Mouse (Mus musculus): ENCODE measurements around the gene Rel. TPM values are rescaled to one million over a fixed set of nuclear protein-coding genes. Genes with fewer than 3 reads are reported as not detected.
"Not testable (repeated sequence)": the region's sequence is repeated elsewhere in the genome, so short reads cannot be mapped to it uniquely, and the experiment has no call there.

Gene Rel
- polyA plus RNA-seq, 1 experiment from 2014 or later = 0.27 TPM

- WGBS = 88% methylated on average over 3 of the region's 3 CpGs
- no peak overlapping the region for H3K9ac ChIP-seq (replicated peaks; ENCODE audit: low read depth, low read length)
- no peaks in the 10 kb centered on the region for H3K9me3 ChIP-seq (ENCODE audit: control insufficient read depth, low read length)
- no peak overlapping the region for H3K4me3 ChIP-seq (replicated peaks; ENCODE audit: low read length)
- H3K4me2 ChIP-seq (ENCODE audit: low read length) = no peak overlapping the region
- H3K27ac ChIP-seq (ENCODE audit: low read length) = no peak overlapping the region
- ATAC-seq = no peak
- no peaks in the 10 kb centered on the region for H3K4me1 ChIP-seq (replicated peaks; ENCODE audit: control insufficient read depth, insufficient read depth, low read length)
- no peaks in the 10 kb centered on the region for H3K36me3 ChIP-seq (ENCODE audit: control insufficient read depth, insufficient read depth)
- H3K27me3 ChIP-seq (replicated peaks; ENCODE audit: control insufficient read depth, insufficient read depth, low read length) = no peaks in the 10 kb centered on the region
Measured at GRCm38 (mm10) chr11:23782038-23782437, 11.3 kb upstream of the Rel start.

DNA sequence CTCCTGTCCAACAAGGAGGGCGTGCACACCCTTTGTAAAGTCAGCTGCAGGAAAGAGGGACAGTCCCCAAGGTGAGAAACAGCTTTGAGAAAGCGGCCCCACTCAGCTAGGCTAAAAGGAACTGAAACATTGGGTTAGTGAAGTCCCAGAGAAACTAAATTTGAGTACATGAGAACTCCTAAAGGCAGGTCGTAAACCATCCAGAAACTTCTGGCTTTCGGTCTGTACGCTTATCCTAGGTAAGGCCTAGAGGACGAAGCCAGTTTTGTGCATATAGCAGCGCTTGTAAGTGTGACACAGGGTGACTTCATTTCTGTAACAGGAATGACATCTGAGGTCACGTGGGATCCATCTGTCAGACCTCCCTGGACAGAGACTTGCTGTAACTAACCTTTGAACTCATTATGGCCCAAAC lies 8.0 kb upstream of the Rel start:
- ATAC-seq = no peak

GRCm38 (mm10) chr11:23772471-23772870 lies 1.7 kb upstream of the Rel start:
- Histone ChIP-seq H3K27me3 (replicated peaks; ENCODE audit: control insufficient read depth, insufficient read depth, low read length) (peaks cover 3% of the 10 kb centered on the region; the same call in 1 of the 2 replicates), H3K27ac (ENCODE audit: low read length) (no peak overlapping the region), H3K4me3 (replicated peaks; ENCODE audit: low read length) (no peak overlapping the region), H3K4me1 (replicated peaks; ENCODE audit: control insufficient read depth, insufficient read depth, low read length) (peaks cover 8% of the 10 kb centered on the region), H3K36me3 (ENCODE audit: control insufficient read depth, insufficient read depth) (no peaks in the 10 kb centered on the region), H3K9me3 (ENCODE audit: control insufficient read depth, low read length) (no peaks in the 10 kb centered on the region), H3K9ac (replicated peaks; ENCODE audit: low read depth, low read length) (no peak overlapping the region), H3K4me2 (ENCODE audit: low read length) (no peak overlapping the region)
- 34% methylated on average over 1 of the region's 1 CpGs for WGBS
- ATAC-seq = no peak

More for the DNA sequence above, 8.0 kb upstream of the Rel start:
- H3K27ac ChIP-seq (ENCODE audit: low read length) = no peak overlapping the region
- no peaks in the 10 kb centered on the region for H3K27me3 ChIP-seq (replicated peaks; ENCODE audit: control insufficient read depth, insufficient read depth, low read length)
- H3K4me3 ChIP-seq (replicated peaks; ENCODE audit: low read length) = no peak overlapping the region
- H3K4me1 ChIP-seq (replicated peaks; ENCODE audit: control insufficient read depth, insufficient read depth, low read length) = no peaks in the 10 kb centered on the region
- no peak overlapping the region for H3K9ac ChIP-seq (replicated peaks; ENCODE audit: low read depth, low read length)
- no peak overlapping the region for H3K4me2 ChIP-seq (ENCODE audit: low read length)
- no peaks in the 10 kb centered on the region for H3K9me3 ChIP-seq (ENCODE audit: control insufficient read depth, low read length)
- H3K36me3 ChIP-seq (ENCODE audit: control insufficient read depth, insufficient read depth) = no peaks in the 10 kb centered on the region
- WGBS = 90% methylated on average over 8 of the region's 8 CpGs

DNA sequence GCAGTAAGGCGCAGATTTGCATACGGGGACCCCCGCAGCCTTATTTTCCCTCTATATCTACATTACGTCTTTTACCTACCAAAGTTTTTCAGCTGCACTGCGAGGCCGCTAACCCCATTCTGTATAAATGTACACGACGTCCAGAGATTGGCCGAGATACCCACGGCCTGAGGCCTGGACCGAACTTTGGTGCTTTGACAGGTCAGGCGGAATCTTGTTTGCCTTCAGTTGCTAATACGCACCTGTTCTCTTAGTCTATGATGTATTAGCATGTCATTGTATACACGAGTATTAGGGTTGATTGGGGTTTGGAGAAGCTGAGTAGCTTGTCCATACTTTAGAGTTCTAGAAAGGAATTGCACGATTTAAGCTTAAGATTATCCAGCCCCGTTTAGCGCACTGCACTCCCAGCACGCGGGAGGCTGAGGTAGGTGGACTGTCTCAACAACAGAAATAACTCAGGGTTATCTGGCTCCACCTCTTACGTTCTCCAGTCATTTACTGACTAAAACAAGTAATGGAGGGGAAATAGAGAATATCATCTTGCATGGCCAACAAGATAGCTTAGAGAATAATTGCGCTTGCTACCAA lies 832 bp upstream of the Rel start:
- no peak for ATAC-seq

GRCm38 (mm10) chr11:23770510-23770759 lies 335 bp downstream of the Rel start:
- Histone ChIP-seq H3K4me2 (ENCODE audit: low read length) (peak overlapping the region; percentile 91), H3K36me3 (ENCODE audit: control insufficient read depth, insufficient read depth) (no peaks in the 10 kb centered on the region), H3K4me1 (replicated peaks; ENCODE audit: control insufficient read depth, insufficient read depth, low read length) (peaks cover 8% of the 10 kb centered on the region), H3K27ac (ENCODE audit: low read length) (peak overlapping the region; percentile 71; the same call in 1 of the 2 replicates), H3K27me3 (replicated peaks; ENCODE audit: control insufficient read depth, insufficient read depth, low read length) (peaks cover 3% of the 10 kb centered on the region; the same call in 1 of the 2 replicates), H3K9me3 (ENCODE audit: control insufficient read depth, low read length) (no peaks in the 10 kb centered on the region), H3K4me3 (replicated peaks; ENCODE audit: low read length) (peak overlapping the region; percentile 83), H3K9ac (replicated peaks; ENCODE audit: low read depth, low read length) (peak overlapping the region; percentile 72)
- ATAC-seq = no peak
- WGBS = under 1% methylated on average over 24 of the region's 24 CpGs

More for the DNA sequence above, 832 bp upstream of the Rel start:
- Histone ChIP-seq H3K4me3 (replicated peaks; ENCODE audit: low read length) (peak overlapping the region; percentile 83), H3K9ac (replicated peaks; ENCODE audit: low read depth, low read length) (peak overlapping the region; percentile 72), H3K36me3 (ENCODE audit: control insufficient read depth, insufficient read depth) (no peaks in the 10 kb centered on the region), H3K27ac (ENCODE audit: low read length) (no peak overlapping the region; the same call in 1 of the 2 replicates), H3K4me1 (replicated peaks; ENCODE audit: control insufficient read depth, insufficient read depth, low read length) (peaks cover 8% of the 10 kb centered on the region), H3K27me3 (replicated peaks; ENCODE audit: control insufficient read depth, insufficient read depth, low read length) (peaks cover 3% of the 10 kb centered on the region; the same call in 1 of the 2 replicates), H3K9me3 (ENCODE audit: control insufficient read depth, low read length) (no peaks in the 10 kb centered on the region), H3K4me2 (ENCODE audit: low read length) (peak overlapping the region; percentile 91)
- WGBS = 6% methylated on average over 21 of the region's 21 CpGs

GRCm38 (mm10) chr11:23769686-23770509 lies 872 bp downstream of the Rel start:
- Histone ChIP-seq H3K4me3 (replicated peaks; ENCODE audit: low read length) (peak overlapping the region; percentile 83), H3K36me3 (ENCODE audit: control insufficient read depth, insufficient read depth) (no peaks in the 10 kb centered on the region), H3K27me3 (replicated peaks; ENCODE audit: control insufficient read depth, insufficient read depth, low read length) (peaks cover 3% of the 10 kb centered on the region; the same call in 1 of the 2 replicates), H3K4me2 (ENCODE audit: low read length) (peak overlapping the region; percentile 91), H3K9ac (replicated peaks; ENCODE audit: low read depth, low read length) (peak overlapping the region; percentile 72), H3K4me1 (replicated peaks; ENCODE audit: control insufficient read depth, insufficient read depth, low read length) (peaks cover 8% of the 10 kb centered on the region), H3K27ac (ENCODE audit: low read length) (no peak overlapping the region), H3K9me3 (ENCODE audit: control insufficient read depth, low read length) (no peaks in the 10 kb centered on the region)
- ATAC-seq = no peak; the same call in none of the 2 replicates
- WGBS = under 1% methylated on average over 25 of the region's 25 CpGs

GRCm38 (mm10) chr11:23769033-23769432 lies 1.7 kb downstream of the Rel start:
- H3K4me1 ChIP-seq (replicated peaks; ENCODE audit: control insufficient read depth, insufficient read depth, low read length) = peaks cover 8% of the 10 kb centered on the region
- H3K4me3 ChIP-seq (replicated peaks; ENCODE audit: low read length) = no peak overlapping the region
- no peaks in the 10 kb centered on the region for H3K36me3 ChIP-seq (ENCODE audit: control insufficient read depth, insufficient read depth)
- H3K9me3 ChIP-seq (ENCODE audit: control insufficient read depth, low read length) = no peaks in the 10 kb centered on the region
- no peak overlapping the region for H3K27ac ChIP-seq (ENCODE audit: low read length)
- ATAC-seq = no peak
- H3K4me2 ChIP-seq (ENCODE audit: low read length) = no peak overlapping the region
- H3K9ac ChIP-seq (replicated peaks; ENCODE audit: low read depth, low read length) = no peak overlapping the region
- H3K27me3 ChIP-seq (replicated peaks; ENCODE audit: control insufficient read depth, insufficient read depth, low read length) = peaks cover 3% of the 10 kb centered on the region; the same call in 1 of the 2 replicates

DNA sequence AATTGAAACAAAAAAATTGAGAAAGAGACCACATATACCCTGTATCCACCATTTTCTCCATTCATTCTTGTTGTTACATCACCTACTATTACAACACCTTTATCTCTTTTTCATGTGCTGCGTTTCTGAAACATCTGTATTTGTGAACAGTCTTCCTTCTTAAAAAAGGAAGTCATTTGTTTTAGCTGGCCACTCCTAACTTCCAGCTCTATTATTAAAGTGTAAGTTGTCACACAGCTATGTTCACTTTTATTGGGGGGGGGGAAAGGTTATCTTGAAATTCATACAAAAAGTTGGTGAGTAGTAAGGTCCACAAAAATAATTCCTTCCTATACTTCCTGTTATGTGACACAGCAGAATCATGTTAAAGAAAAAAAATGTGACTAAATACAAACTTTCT lies 2.8 kb downstream of the Rel start:
- WGBS = 88% methylated on average over 1 of the region's 1 CpGs

GRCm38 (mm10) chr11:23767369-23767768 lies 3.4 kb downstream of the Rel start:
- 82% methylated on average over 4 of the region's 5 CpGs for WGBS
- H3K9me3 ChIP-seq (ENCODE audit: control insufficient read depth, low read length); H3K27ac ChIP-seq (ENCODE audit: low read length); H3K4me3 ChIP-seq (replicated peaks; ENCODE audit: low read length); H3K9ac ChIP-seq (replicated peaks; ENCODE audit: low read depth, low read length); ATAC-seq; H3K36me3 ChIP-seq (ENCODE audit: control insufficient read depth, insufficient read depth); H3K4me2 ChIP-seq (ENCODE audit: low read length); H3K4me1 ChIP-seq (replicated peaks; ENCODE audit: control insufficient read depth, insufficient read depth, low read length); H3K27me3 ChIP-seq (replicated peaks; ENCODE audit: control insufficient read depth, insufficient read depth, low read length): not testable (repeated sequence)

More for the DNA sequence above, 2.8 kb downstream of the Rel start:
- no peak overlapping the region for H3K27ac ChIP-seq (ENCODE audit: low read length)
- H3K4me3 ChIP-seq (replicated peaks; ENCODE audit: low read length) = no peak overlapping the region
- H3K27me3 ChIP-seq (replicated peaks; ENCODE audit: control insufficient read depth, insufficient read depth, low read length) = peaks cover 3% of the 10 kb centered on the region; the same call in 1 of the 2 replicates
- no peak overlapping the region for H3K9ac ChIP-seq (replicated peaks; ENCODE audit: low read depth, low read length)
- H3K4me2 ChIP-seq (ENCODE audit: low read length) = no peak overlapping the region
- H3K36me3 ChIP-seq (ENCODE audit: control insufficient read depth, insufficient read depth) = no peaks in the 10 kb centered on the region
- peaks cover 8% of the 10 kb centered on the region for H3K4me1 ChIP-seq (replicated peaks; ENCODE audit: control insufficient read depth, insufficient read depth, low read length)
- no peak for ATAC-seq
- no peaks in the 10 kb centered on the region for H3K9me3 ChIP-seq (ENCODE audit: control insufficient read depth, low read length)

Measured in forebrain, embryonic 16.5 days (tissue).